Mouse (Mus musculus): ENCODE data around the gene Scgb2b11.
"Not testable (repeated sequence)": the region's sequence is repeated elsewhere in the genome, so short reads cannot be mapped to it uniquely, and the experiment has no call there.

The Scgb2b11 gene

DNA sequence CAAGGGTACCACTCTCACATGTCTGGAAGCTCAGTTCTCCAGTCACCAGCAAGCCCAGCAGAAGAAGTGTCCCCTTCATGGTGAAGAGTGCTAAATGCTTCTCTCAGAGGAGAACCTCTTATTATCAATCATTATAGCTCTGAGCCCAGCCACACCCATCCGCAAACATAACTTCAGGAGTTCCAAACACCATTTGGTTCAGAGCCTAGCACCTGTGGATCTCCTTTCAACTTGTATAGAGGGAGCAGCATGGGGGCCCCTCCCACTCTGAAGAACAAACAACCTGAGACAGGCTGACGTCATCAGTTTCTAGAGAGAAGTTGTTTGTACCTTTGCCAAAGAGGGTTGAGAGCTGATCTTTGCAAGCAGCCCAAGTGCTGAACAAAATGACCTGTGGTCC lies at the start of gene Scgb2b11:
TSS of gene Scgb2b11 (minus strand) at position 101 of the 400 bp plus-strand sequence.
- not testable (repeated sequence) for DNase-seq (ENCODE audit: extremely low read depth, low read depth, low spot score)

DNA sequence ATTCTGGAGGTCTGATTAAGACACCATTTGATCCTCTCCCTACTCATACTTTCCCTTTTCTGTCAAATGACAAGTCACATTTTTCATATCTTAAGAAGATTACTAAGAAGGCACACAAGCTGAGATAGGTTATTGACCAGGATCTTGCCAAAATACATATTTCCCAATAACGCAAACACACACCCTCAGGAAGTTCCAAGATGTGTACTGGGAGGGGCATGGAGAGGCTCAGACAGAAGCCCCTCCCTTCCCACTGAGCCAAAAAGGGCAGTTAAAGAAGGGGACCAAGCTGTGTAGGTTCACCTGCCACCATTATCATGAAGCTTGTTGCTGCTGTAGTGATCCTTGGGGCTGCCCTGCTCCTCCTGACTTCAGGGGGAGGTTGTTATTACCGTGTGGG lies 11.6 kb upstream of the Scgb2b11 start, which contains the start of gene Scgb1b11:
TSS of gene Scgb1b11 (plus strand) at position 301 of the 400 bp plus-strand sequence.
- not testable (repeated sequence) for DNase-seq (ENCODE audit: extremely low read depth, low read depth, low spot score)

Measured in fat pad, adult 2 months (tissue).